Mouse (Mus musculus): ENCODE data around the gene Pm20d1.

DNA sequence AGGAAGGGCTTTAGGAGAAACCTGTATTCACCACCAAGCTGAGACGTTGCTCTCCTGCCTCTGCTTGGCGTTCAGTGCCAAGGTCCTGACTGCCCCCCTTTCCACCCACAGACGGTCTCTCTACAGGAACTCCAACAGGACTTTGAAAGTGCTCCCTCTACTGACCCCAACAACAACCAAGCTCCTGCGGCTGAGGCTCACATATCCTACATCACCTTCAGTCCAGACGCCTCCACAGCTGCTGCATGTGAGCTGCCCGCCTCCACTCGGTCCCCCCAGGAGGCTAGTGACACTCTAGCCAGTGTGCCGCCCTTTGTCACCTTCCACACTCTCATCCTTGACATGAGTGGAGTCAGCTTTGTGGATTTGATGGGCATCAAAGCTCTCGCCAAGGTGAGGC is 33.5 kb upstream of the Pm20d1 start:
- TF ChIP-seq CTCF (IDR thresholded peaks at IDR 0.05; ENCODE audit: borderline replicate concordance, insufficient read depth, low read length) (no peak), POLR2A (IDR thresholded peaks at IDR 0.05; ENCODE audit: low read depth, low read length) (no peak)
